Mouse (Mus musculus) liver, postnatal 0 days (tissue): ENCODE results near the gene Spic.

Source experiments
- CTCF ChIP-seq: sonication (generic); IDR thresholded peaks from 2 replicates; pipeline ENCODE4 v1.5.1; 2016; ENCODE audit warnings: antibody characterized with exemption, low read depth
- EP300 ChIP-seq: IDR thresholded peaks from 2 replicates; pipeline ENCODE4 v1.6.1; 2016; ENCODE audit warnings: antibody characterized with exemption, low read depth, mild to moderate bottlenecking

GRCm38 (mm10) chr10:88732309-88732622, 47.5 kb upstream of the Spic start:
- no peak for TF ChIP-seq CTCF
- no peak for TF ChIP-seq EP300
